Mouse (Mus musculus): ENCODE results near the gene Arid3a.

Gene Arid3a

GRCm38 (mm10) chr10:79908167-79909091 is 18.4 kb upstream of the Arid3a start, which contains the start of gene Med16:
TSS of gene Med16 (minus strand) at chr10:79908923.
- peak; percentile 99 for DNase-seq (ENCODE audit: low spot score in 2 of 2)

GRCm38 (mm10) chr10:79909092-79909922 is 17.5 kb upstream of the Arid3a start:
- DNase-seq (ENCODE audit: low spot score in 2 of 2): peak; percentile 54 to 57

GRCm38 (mm10) chr10:79910556-79910955 is 16.3 kb upstream of the Arid3a start, which contains the start of gene Gm26602:
TSS of gene Gm26602 (plus strand) at chr10:79910856.
- no peak for DNase-seq (ENCODE audit: low spot score in 2 of 2)

- DNase-seq (ENCODE audit: low spot score in 2 of 2): no peak
These were observed 14.4 kb upstream of the Arid3a start for GRCm38 (mm10) chr10:79912412-79912811.

GRCm38 (mm10) chr10:79914131-79914947 is 12.5 kb upstream of the Arid3a start:
- no peak for DNase-seq (ENCODE audit: low spot score in 2 of 2)

GRCm38 (mm10) chr10:79914948-79915596 is 11.8 kb upstream of the Arid3a start:
- no peak for DNase-seq (ENCODE audit: low spot score in 2 of 2)

GRCm38 (mm10) chr10:79916081-79916480 is 10.8 kb upstream of the Arid3a start:
- DNase-seq (ENCODE audit: low spot score in 2 of 2): no peak

- peak; percentile 78 to 80 for DNase-seq (ENCODE audit: low spot score in 2 of 2)
These were observed 9.9 kb upstream of the Arid3a start, which contains the start of gene Kiss1r for GRCm38 (mm10) chr10:79916808-79917531. TSS of gene Kiss1r (plus strand) at chr10:79916971.

- DNase-seq (ENCODE audit: low spot score in 2 of 2): no peak
These were observed 9.2 kb upstream of the Arid3a start for GRCm38 (mm10) chr10:79917532-79918100.

- no peak for DNase-seq (ENCODE audit: low spot score in 2 of 2)
These were observed 8.4 kb upstream of the Arid3a start for GRCm38 (mm10) chr10:79918231-79919078.

GRCm38 (mm10) chr10:79919251-79919849 is 7.5 kb upstream of the Arid3a start:
- DNase-seq (ENCODE audit: low spot score in 2 of 2): no peak

- DNase-seq (ENCODE audit: low spot score in 2 of 2): no peak
These were observed 6.6 kb upstream of the Arid3a start for GRCm38 (mm10) chr10:79920056-79920890.

- DNase-seq (ENCODE audit: low spot score in 2 of 2): no peak
These were observed 5.8 kb upstream of the Arid3a start, which contains the start of gene R3hdm4 for GRCm38 (mm10) chr10:79920958-79921535. TSS of gene R3hdm4 (minus strand) at chr10:79921208.

GRCm38 (mm10) chr10:79921572-79921971 is 5.3 kb upstream of the Arid3a start:
- no peak for DNase-seq (ENCODE audit: low spot score in 2 of 2)

- peak; percentile 91 to 94 for DNase-seq (ENCODE audit: low spot score in 2 of 2)
These were observed 1.7 kb upstream of the Arid3a start for GRCm38 (mm10) chr10:79924998-79925784.

- peak; percentile 26 to 47 for DNase-seq (ENCODE audit: low spot score in 2 of 2)
These were observed 905 bp upstream of the Arid3a start for GRCm38 (mm10) chr10:79925785-79926490.

Data from natural killer cell, adult 2 months (primary cell).